Mouse (Mus musculus): Measurements from ENCODE around the gene Tbc1d8. TPM values are rescaled to one million over a fixed set of nuclear protein-coding genes. Genes with fewer than 3 reads are reported as not detected.

The Tbc1d8 gene
- 6.4 and 7.3 TPM in 2 replicates for polyA plus RNA-seq (2014; fragmentation: Nextera tagmentation; extraction: Ambion mirVana)

DNA sequence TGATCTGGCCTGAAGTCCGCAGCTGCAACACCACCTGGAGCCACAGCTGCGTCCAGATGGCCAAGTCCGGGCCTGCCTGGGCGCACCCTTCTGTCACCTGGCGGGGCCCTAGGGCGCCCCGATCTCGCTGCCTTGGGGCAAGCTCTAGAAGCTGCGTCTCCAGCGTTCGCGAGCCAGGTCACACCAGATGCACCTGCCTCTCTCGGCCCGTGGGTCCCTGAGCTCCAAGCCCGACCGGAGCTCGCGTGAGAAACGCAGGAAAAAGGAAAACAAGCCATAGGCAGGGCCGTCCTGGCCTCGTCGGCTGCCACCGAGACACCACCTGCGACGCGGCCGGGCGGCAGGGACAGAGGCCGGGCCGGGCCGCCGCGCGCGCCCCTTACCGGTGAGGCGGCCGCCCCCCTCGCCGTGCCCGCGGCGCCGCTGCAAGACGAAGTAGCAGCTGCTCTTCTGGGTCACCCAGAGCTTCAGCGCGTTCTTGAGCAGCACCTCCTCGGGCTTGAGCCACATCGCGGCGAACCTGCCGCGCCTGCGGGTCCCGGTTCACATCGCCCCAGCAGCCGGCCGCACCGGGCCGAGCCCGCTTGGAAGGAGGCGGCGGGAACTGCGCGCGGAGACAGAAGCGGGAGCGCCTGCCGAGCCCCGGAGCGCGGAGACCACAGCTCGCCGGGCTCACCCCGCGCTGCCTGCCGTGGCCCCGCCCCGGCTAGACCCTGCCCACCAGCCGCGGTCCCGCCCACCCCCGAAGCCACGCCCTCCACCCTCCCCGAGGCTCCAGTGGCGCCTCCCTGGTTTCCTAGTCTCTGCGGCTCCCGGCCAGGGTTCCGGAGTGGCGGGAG lies at the start of gene Tbc1d8:
Tbc1d8 (minus strand) TSS at position 699 of the 839 bp plus-strand sequence.
- peak; percentile 91 for DNase-seq (ENCODE audit: low spot score)
- WGBS: under 1% methylated on average over 86 of the region's 90 CpGs
- Histone ChIP-seq H3K36me3 (ENCODE audit: control insufficient read depth, insufficient read depth, low read length) (no peaks in the 10 kb centered on the region), H3K4me3 (ENCODE audit: low read depth, low read length) (peak within 1 kb of the TSS; percentile 52), H3K9ac (ENCODE audit: low read length) (peak within 1 kb of the TSS; percentile 71), H3K9me3 (ENCODE audit: control insufficient read depth, low read length) (no peaks in the 10 kb centered on the region), H3K4me2 (ENCODE audit: low read depth) (peak within 1 kb of the TSS; percentile 98), H3K27ac (ENCODE audit: low read depth, low read length) (peak within 1 kb of the TSS; percentile 62; the same call in 1 of the 2 replicates), H3K27me3 (ENCODE audit: control insufficient read depth, insufficient read depth, low read length) (no peaks in the 10 kb centered on the region; the same call in 1 of the 2 replicates), H3K4me1 (ENCODE audit: control insufficient read depth, insufficient read depth, low read length) (peaks cover 5% of the 10 kb centered on the region; the same call in 1 of the 2 replicates)
- peak; percentile 95 for ATAC-seq (ENCODE audit: insufficient read depth, low FRiP score, low TSS enrichment)

- H3K4me2 ChIP-seq (ENCODE audit: low read depth): no peak overlapping the region
- H3K9ac ChIP-seq (ENCODE audit: low read length): no peak overlapping the region
- H3K9me3 ChIP-seq (ENCODE audit: control insufficient read depth, low read length): no peaks in the 10 kb centered on the region
- H3K4me1 ChIP-seq (ENCODE audit: control insufficient read depth, insufficient read depth, low read length): no peaks in the 10 kb centered on the region
- H3K27ac ChIP-seq (ENCODE audit: low read depth, low read length): no peak overlapping the region
- H3K27me3 ChIP-seq (ENCODE audit: control insufficient read depth, insufficient read depth, low read length): no peaks in the 10 kb centered on the region
- H3K4me3 ChIP-seq (ENCODE audit: low read depth, low read length): no peak overlapping the region
- no peaks in the 10 kb centered on the region for H3K36me3 ChIP-seq (ENCODE audit: control insufficient read depth, insufficient read depth, low read length)
- ATAC-seq (ENCODE audit: insufficient read depth, low FRiP score, low TSS enrichment) (no peak), DNase-seq (ENCODE audit: low spot score) (no peak)
- 46% methylated on average over 6 of the region's 6 CpGs for WGBS
Observed at GRCm38 (mm10) chr1:39528319-39528718, 49.8 kb upstream of the Tbc1d8 start.

GRCm38 (mm10) chr1:39527432-39527831 lies 48.9 kb upstream of the Tbc1d8 start:
- no peak overlapping the region for H3K4me2 ChIP-seq (ENCODE audit: low read depth)
- no peak overlapping the region for H3K4me3 ChIP-seq (ENCODE audit: low read depth, low read length)
- no peaks in the 10 kb centered on the region for H3K36me3 ChIP-seq (ENCODE audit: control insufficient read depth, insufficient read depth, low read length)
- no peaks in the 10 kb centered on the region for H3K27me3 ChIP-seq (ENCODE audit: control insufficient read depth, insufficient read depth, low read length)
- no peaks in the 10 kb centered on the region for H3K9me3 ChIP-seq (ENCODE audit: control insufficient read depth, low read length)
- DNase-seq (ENCODE audit: low spot score): peak; percentile 83
- 11% methylated on average over 7 of the region's 7 CpGs for WGBS
- peak; percentile 43; the same call in 1 of the 2 replicates for ATAC-seq (ENCODE audit: insufficient read depth, low FRiP score, low TSS enrichment)
- H3K4me1 ChIP-seq (ENCODE audit: control insufficient read depth, insufficient read depth, low read length): no peaks in the 10 kb centered on the region
- no peak overlapping the region for H3K27ac ChIP-seq (ENCODE audit: low read depth, low read length)
- H3K9ac ChIP-seq (ENCODE audit: low read length): no peak overlapping the region

DNA sequence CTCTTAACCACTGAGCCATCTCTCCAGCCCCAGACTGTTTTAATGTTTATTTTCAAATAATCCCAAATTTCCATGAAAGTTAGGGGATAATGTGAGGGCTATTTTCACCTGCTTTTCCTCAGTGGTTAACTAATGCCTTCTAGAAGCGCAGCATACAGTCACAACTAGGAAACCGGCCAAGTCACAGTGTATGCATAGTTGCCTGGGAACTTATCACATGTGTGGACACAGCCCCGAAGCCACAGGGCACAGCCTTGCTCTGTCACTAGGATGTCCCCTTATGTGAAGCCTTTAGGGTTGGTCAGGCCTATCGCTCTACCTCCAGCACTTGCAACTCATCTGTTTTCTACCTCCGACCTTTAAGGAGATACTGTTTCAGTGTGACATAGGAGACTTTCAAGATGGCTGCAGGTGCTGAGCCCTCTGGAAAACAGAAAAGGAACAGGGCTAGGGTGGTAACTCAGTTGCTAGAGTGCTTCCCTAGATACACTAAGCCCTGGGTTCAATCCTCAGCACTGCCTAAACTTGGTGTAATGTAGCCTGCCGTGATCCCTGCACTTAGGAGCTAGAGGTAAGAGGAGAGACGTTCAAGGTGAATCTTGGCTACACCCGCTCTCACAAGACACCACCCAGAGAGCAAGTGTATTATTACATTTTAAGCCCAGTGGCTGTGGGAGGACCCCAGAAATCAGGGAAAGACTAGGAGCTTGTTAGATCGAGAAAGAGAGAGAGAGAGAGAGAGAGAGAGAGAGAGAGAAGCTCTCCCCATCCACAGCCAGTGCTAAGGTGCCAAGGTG lies 48.0 kb upstream of the Tbc1d8 start:
- no peak overlapping the region for H3K27ac ChIP-seq (ENCODE audit: low read depth, low read length)
- H3K27me3 ChIP-seq (ENCODE audit: control insufficient read depth, insufficient read depth, low read length): no peaks in the 10 kb centered on the region
- H3K4me2 ChIP-seq (ENCODE audit: low read depth): no peak overlapping the region
- WGBS: 89% methylated on average over 9 of the region's 9 CpGs
- no peaks in the 10 kb centered on the region for H3K4me1 ChIP-seq (ENCODE audit: control insufficient read depth, insufficient read depth, low read length)
- no peaks in the 10 kb centered on the region for H3K9me3 ChIP-seq (ENCODE audit: control insufficient read depth, low read length)
- no peaks in the 10 kb centered on the region for H3K36me3 ChIP-seq (ENCODE audit: control insufficient read depth, insufficient read depth, low read length)
- no peak overlapping the region for H3K4me3 ChIP-seq (ENCODE audit: low read depth, low read length)
- no peak for ATAC-seq (ENCODE audit: insufficient read depth, low FRiP score, low TSS enrichment)
- DNase-seq (ENCODE audit: low spot score): no peak
- no peak overlapping the region for H3K9ac ChIP-seq (ENCODE audit: low read length)

GRCm38 (mm10) chr1:39525763-39526162 lies 47.2 kb upstream of the Tbc1d8 start:
- no peak overlapping the region for H3K4me3 ChIP-seq (ENCODE audit: low read depth, low read length)
- ATAC-seq (ENCODE audit: insufficient read depth, low FRiP score, low TSS enrichment) (no peak), DNase-seq (ENCODE audit: low spot score) (no peak)
- H3K27ac ChIP-seq (ENCODE audit: low read depth, low read length): no peak overlapping the region
- no peaks in the 10 kb centered on the region for H3K27me3 ChIP-seq (ENCODE audit: control insufficient read depth, insufficient read depth, low read length)
- H3K4me1 ChIP-seq (ENCODE audit: control insufficient read depth, insufficient read depth, low read length): no peaks in the 10 kb centered on the region
- H3K9me3 ChIP-seq (ENCODE audit: control insufficient read depth, low read length): no peaks in the 10 kb centered on the region
- H3K9ac ChIP-seq (ENCODE audit: low read length): no peak overlapping the region
- H3K36me3 ChIP-seq (ENCODE audit: control insufficient read depth, insufficient read depth, low read length): no peaks in the 10 kb centered on the region
- no peak overlapping the region for H3K4me2 ChIP-seq (ENCODE audit: low read depth)
- 73% methylated on average over 7 of the region's 7 CpGs for WGBS

DNA sequence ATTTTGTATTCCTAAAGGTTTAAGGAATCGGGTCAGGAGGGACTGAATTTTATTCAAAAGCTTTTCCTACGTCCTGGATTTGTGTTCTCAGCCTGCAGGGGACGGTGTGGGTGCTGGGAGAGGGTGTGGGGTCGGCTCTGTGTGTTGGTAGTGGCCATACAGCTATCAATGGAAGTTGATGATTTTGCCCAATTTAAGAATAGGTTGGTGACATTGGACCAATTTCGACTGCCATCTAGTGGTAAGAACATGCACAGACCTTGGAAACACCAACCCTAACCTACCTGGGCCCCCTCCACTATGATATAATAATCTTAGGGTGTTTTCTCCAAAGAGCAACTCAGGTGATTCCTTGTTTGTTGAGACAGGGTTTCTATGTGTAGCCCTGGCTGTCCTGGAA lies 44.0 kb upstream of the Tbc1d8 start:
- Histone ChIP-seq H3K9ac (ENCODE audit: low read length) (no peak overlapping the region), H3K27ac (ENCODE audit: low read depth, low read length) (no peak overlapping the region), H3K27me3 (ENCODE audit: control insufficient read depth, insufficient read depth, low read length) (no peaks in the 10 kb centered on the region), H3K9me3 (ENCODE audit: control insufficient read depth, low read length) (no peaks in the 10 kb centered on the region), H3K4me1 (ENCODE audit: control insufficient read depth, insufficient read depth, low read length) (no peaks in the 10 kb centered on the region), H3K4me3 (ENCODE audit: low read depth, low read length) (no peak overlapping the region), H3K4me2 (ENCODE audit: low read depth) (no peak overlapping the region), H3K36me3 (ENCODE audit: control insufficient read depth, insufficient read depth, low read length) (no peaks in the 10 kb centered on the region)
- DNase-seq (ENCODE audit: low spot score): no peak
- no peak for ATAC-seq (ENCODE audit: insufficient read depth, low FRiP score, low TSS enrichment)
- 33% methylated on average over 5 of the region's 5 CpGs for WGBS

DNA sequence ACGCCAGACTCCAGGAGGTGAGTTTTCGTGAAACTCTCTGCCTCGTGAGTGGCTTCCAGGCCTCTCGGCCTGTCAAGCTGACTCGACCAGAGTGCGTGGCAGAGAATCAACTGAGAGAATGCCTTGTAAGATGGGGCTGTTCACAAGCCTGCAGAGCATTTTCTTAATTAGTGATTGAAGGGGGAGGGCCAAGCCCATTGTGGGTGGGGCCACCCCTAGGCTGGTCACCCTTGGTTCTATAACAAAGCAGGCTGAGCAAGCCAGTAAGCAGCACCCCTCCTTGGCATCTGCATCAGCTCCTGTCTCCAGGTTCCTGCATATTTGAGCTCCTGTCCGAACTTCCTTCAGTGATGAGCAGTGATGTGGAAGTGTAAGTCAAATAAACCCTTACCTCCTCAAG lies 42.8 kb upstream of the Tbc1d8 start:
- Histone ChIP-seq H3K27ac (ENCODE audit: low read depth, low read length) (no peak overlapping the region), H3K4me3 (ENCODE audit: low read depth, low read length) (no peak overlapping the region), H3K36me3 (ENCODE audit: control insufficient read depth, insufficient read depth, low read length) (no peaks in the 10 kb centered on the region), H3K4me1 (ENCODE audit: control insufficient read depth, insufficient read depth, low read length) (no peaks in the 10 kb centered on the region), H3K9me3 (ENCODE audit: control insufficient read depth, low read length) (no peaks in the 10 kb centered on the region), H3K9ac (ENCODE audit: low read length) (no peak overlapping the region), H3K4me2 (ENCODE audit: low read depth) (no peak overlapping the region), H3K27me3 (ENCODE audit: control insufficient read depth, insufficient read depth, low read length) (no peaks in the 10 kb centered on the region)
- 93% methylated on average over 7 of the region's 7 CpGs for WGBS
- DNase-seq (ENCODE audit: low spot score): no peak
- no peak for ATAC-seq (ENCODE audit: insufficient read depth, low FRiP score, low TSS enrichment)

DNA sequence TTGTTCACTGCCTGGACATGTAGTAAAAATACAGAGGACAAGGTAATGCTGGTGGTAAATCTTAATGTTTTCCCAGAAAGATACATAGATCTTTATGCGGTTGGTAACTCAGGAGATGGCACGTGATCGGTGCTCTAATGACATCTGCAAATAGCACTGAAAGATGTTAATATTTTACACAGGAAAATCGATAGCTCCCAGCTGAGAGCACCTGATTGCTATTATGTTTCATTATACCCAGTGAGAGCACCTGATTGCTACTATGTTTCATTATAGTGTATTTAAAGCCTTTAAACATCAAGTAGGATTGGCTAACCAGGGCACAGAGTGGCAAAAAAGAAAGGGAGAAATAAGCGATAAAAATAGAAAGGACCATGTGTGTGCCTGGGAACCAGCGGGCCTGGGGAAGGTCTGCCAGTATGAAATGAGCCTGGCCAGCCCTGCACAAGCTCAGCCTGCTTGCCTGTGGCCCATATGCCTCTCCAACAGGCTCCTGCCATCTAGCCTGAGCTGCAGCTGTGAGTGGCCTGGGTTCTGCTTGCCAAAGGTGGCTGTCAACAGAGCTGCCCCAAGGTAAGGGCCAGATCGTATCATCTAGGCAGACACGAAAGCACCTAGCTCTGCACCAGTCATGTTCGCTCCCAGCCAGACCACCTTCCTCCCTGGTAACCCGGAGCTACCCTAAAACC lies 36.9 kb upstream of the Tbc1d8 start:
- 87% methylated on average over 10 of the region's 10 CpGs for WGBS

More for the DNA sequence above, 36.9 kb upstream of the Tbc1d8 start:
- DNase-seq (ENCODE audit: low spot score) (no peak), ATAC-seq (ENCODE audit: insufficient read depth, low FRiP score, low TSS enrichment) (no peak)
- no peaks in the 10 kb centered on the region for H3K4me1 ChIP-seq (ENCODE audit: control insufficient read depth, insufficient read depth, low read length)
- no peaks in the 10 kb centered on the region for H3K9me3 ChIP-seq (ENCODE audit: control insufficient read depth, low read length)
- H3K4me3 ChIP-seq (ENCODE audit: low read depth, low read length): no peak overlapping the region
- H3K27me3 ChIP-seq (ENCODE audit: control insufficient read depth, insufficient read depth, low read length): no peaks in the 10 kb centered on the region
- no peak overlapping the region for H3K9ac ChIP-seq (ENCODE audit: low read length)
- no peak overlapping the region for H3K27ac ChIP-seq (ENCODE audit: low read depth, low read length)
- no peak overlapping the region for H3K4me2 ChIP-seq (ENCODE audit: low read depth)
- no peaks in the 10 kb centered on the region for H3K36me3 ChIP-seq (ENCODE audit: control insufficient read depth, insufficient read depth, low read length)

All from neural tube, embryonic 11.5 days (tissue).